Mouse (Mus musculus): ENCODE measurements around the gene Gm49380. TPM values are rescaled to one million over a fixed set of nuclear protein-coding genes. Genes with fewer than 3 reads are reported as not detected.
A peak's percentile ranks its signal among the peaks of the same experiment; 100 is the strongest.

Gm49380 gene
- total RNA-seq, 2 experiments from 2014 or later = 0.82 to 2.4 TPM

- peak; percentile 77 for DNase-seq
Observed at GRCm38 (mm10) chr9:44093612-44094503, 19.4 kb downstream of the Gm49380 start.

- no peak for DNase-seq
Observed at GRCm38 (mm10) chr9:44088877-44089608, 24.3 kb downstream of the Gm49380 start.

GRCm38 (mm10) chr9:44087761-44088455 is 25.4 kb downstream of the Gm49380 start:
- peak; percentile 82 for DNase-seq

- DNase-seq = peak; percentile 53
Observed at GRCm38 (mm10) chr9:44086960-44087359, 26.3 kb downstream of the Gm49380 start.

GRCm38 (mm10) chr9:44085741-44086665 is 27.3 kb downstream of the Gm49380 start:
- DNase-seq = peak; percentile 80

GRCm38 (mm10) chr9:44085276-44085675 is 28.0 kb downstream of the Gm49380 start:
- no peak for DNase-seq

- peak; percentile 97 for DNase-seq
Observed at GRCm38 (mm10) chr9:44084659-44085229, 28.6 kb downstream of the Gm49380 start.

- DNase-seq = no peak
Observed at GRCm38 (mm10) chr9:44084236-44084635, 29.1 kb downstream of the Gm49380 start.

- peak; percentile 54 for DNase-seq
Observed at GRCm38 (mm10) chr9:44083392-44084121, 29.7 kb downstream of the Gm49380 start.

GRCm38 (mm10) chr9:44082266-44082665 is 31.0 kb downstream of the Gm49380 start:
- no peak for DNase-seq

- DNase-seq = no peak
Observed at GRCm38 (mm10) chr9:44081581-44081980, 31.7 kb downstream of the Gm49380 start.

- DNase-seq = no peak
Observed at GRCm38 (mm10) chr9:44080953-44081352, 32.3 kb downstream of the Gm49380 start.

GRCm38 (mm10) chr9:44079997-44080780 is 33.1 kb downstream of the Gm49380 start:
- DNase-seq = no peak

- DNase-seq = peak; percentile 96
Observed at GRCm38 (mm10) chr9:44078955-44079756, 34.1 kb downstream of the Gm49380 start.

- no peak for DNase-seq
Observed at GRCm38 (mm10) chr9:44078136-44078797, 35.0 kb downstream of the Gm49380 start.

- DNase-seq = no peak
Observed at GRCm38 (mm10) chr9:44077266-44077910, 35.9 kb downstream of the Gm49380 start.

- DNase-seq = peak; percentile 87
Observed at GRCm38 (mm10) chr9:44076764-44077120, 36.6 kb downstream of the Gm49380 start.

All from gastrocnemius, postnatal 25 days (tissue).